Mouse (Mus musculus): Measurements from ENCODE around the gene Zfp652. TPM values are rescaled to one million over a fixed set of nuclear protein-coding genes. Genes with fewer than 3 reads are reported as not detected.
A peak's percentile ranks its signal among the peaks of the same experiment; 100 is the strongest.
"Not testable (repeated sequence)": the region's sequence is repeated elsewhere in the genome, so short reads cannot be mapped to it uniquely, and the experiment has no call there.

Zfp652 gene
- total RNA-seq, 1 experiment from 2014 or later: 42.9 TPM

GRCm38 (mm10) chr11:95857306-95857705 lies 144.8 kb downstream of the Zfp652 start:
- DNase-seq: no peak

DNA sequence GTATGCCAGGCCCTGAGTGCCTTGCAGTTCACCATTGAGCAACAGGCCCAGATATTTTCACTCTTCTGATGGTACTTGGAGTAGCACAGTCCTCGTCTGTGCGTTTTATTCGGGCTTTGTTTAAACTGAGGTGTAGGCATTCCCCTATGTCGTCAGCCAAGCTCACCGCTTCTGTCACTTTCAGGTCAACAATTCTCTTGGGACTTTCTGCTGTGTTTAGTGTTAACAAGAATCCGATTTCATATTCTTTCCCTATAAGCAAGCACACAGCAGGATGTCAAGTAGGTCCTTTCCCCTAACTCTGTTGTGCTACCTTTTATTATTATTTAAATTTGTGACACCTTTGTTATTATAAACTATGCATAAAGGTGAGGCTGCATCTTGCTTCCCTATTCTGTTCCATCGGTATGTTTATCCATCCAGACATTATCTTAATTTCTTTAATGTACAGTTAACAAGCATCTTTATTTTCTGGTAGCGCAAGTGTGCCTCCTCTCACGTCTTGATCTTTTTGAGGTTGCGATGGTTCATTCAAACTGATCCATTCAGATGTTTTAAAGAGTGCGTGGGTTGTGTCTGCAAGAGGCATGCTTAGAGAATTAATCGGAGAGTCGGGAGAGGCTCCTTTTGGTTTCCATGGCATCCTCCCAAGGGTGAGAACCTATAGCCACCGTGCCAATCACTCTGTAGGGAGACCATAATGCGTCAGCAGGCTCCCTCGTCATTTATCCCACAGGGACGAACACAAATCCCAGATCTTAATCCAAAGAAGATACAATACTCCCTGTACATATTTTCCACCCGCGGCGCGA lies 145.4 kb downstream of the Zfp652 start:
- no peak for DNase-seq

- peak; percentile 99 for DNase-seq
Observed at GRCm38 (mm10) chr11:95858528-95859467, 146.3 kb downstream of the Zfp652 start.

DNA sequence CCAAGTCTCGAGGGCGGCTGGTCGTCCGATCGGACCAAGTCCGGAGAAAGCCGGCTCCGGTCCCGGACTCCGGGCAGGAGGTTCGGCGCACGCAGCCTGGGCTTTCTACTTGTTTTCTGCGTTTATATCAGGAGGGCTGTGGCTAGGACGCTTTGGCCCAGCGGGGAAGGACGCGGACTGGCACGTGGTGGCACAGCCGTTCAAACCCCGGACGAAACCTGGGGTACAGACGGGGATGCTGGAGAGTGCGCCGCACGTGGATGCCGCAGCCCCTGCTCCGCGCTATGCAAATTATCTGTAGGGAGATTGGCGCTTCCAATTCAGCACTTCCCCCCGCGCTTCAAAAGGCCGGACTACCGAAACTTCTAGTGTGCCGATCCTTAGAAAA lies 147.0 kb downstream of the Zfp652 start:
- peak; percentile 81 for DNase-seq

DNA sequence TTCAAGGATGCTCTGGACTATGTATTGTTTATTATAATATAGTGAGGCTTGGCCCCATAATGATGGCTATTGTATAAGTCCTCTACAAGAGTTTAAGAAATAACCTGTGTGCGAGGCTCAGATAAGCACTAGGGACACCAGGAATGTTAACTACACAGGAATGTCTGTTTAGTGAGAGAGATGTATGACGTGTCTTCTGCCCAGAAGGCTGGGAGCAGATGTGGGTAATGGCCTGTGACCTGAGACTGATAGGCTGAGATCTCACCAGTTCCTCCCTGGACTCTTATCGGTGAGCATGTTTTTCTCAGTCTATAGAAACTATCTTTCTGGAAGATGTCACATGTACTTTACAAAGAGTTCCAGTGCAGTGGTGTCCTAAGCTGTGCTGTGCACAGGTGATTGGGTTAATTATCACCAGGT lies 147.6 kb downstream of the Zfp652 start:
- no peak for DNase-seq

GRCm38 (mm10) chr11:95861397-95861796 lies 148.9 kb downstream of the Zfp652 start:
- no peak for DNase-seq

GRCm38 (mm10) chr11:95869442-95869841 lies 157.0 kb downstream of the Zfp652 start:
- no peak for DNase-seq

DNA sequence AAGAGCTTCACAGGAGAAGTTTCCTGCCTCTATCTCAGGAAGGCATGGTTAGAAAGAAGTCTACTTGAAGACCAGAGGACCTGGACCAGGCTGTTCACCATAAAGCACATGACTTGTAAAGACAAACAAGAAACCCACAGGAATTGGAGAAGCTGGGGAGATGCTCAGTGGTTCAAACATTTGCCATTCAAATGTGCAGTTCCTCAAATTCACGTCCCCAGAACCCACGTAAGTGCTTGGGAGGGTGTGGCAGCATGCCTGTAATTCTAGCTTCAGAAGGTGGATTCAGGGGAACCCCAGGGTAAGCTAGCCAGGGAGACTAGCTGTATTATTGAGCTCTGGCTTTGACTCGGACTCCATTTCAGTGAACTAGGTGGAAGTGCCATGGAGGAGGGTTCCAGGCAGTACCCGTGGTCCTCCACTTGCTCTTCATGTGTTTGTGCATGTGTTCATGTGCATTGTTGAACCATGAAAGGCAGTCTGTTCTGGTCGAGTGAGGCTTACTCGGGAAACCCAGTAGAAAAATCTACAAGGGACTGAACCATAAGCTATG lies 157.5 kb downstream of the Zfp652 start:
- no peak for DNase-seq

GRCm38 (mm10) chr11:95875804-95876203 lies 163.3 kb downstream of the Zfp652 start:
- peak; percentile 44 for DNase-seq

GRCm38 (mm10) chr11:95876296-95876695 lies 163.8 kb downstream of the Zfp652 start:
- peak; percentile 84 for DNase-seq

- not testable (repeated sequence) for DNase-seq
Observed at GRCm38 (mm10) chr11:95879861-95880260, 167.4 kb downstream of the Zfp652 start.

Other genes starting within 250 kb of the Zfp652 start
- gene Nxph3, start 198.1 kb upstream of the Zfp652 start, total RNA-seq (2021): 2.6 and 3.8 TPM in 2 replicates
- 5.6 and 14.3 TPM in 2 replicates for gene Ngfr, start 124.9 kb upstream of the Zfp652 start, total RNA-seq (2021)
- 332 and 338 TPM in 2 replicates for gene Phb, start 45.7 kb upstream of the Zfp652 start, total RNA-seq (2021)
- 0.82 and 1.2 TPM in 2 replicates for gene B130006D01Rik, start 10.9 kb downstream of the Zfp652 start, total RNA-seq (2021)
- 269 and 312 TPM in 2 replicates for gene Phospho1, start 111.8 kb downstream of the Zfp652 start, total RNA-seq (2021)
- 30.3 and 31.4 TPM in 2 replicates for gene Gngt2, start 124.5 kb downstream of the Zfp652 start, total RNA-seq (2021)
- 15.6 and 20.9 TPM in 2 replicates for gene Abi3, start 129.8 kb downstream of the Zfp652 start, total RNA-seq (2021)
- not detected in 2 replicates for gene B4galnt2, start 202.2 kb downstream of the Zfp652 start, total RNA-seq (2021)